Mouse (Mus musculus) neural tube, embryonic 13.5 days (tissue): ENCODE results near the gene Zglp1. TPM values are rescaled to one million over a fixed set of nuclear protein-coding genes. Genes with fewer than 3 reads are reported as not detected.
"Not testable (repeated sequence)": the region's sequence is repeated elsewhere in the genome, so short reads cannot be mapped to it uniquely, and the experiment has no call there.

Source experiments
- ATAC-seq: fragments of 200-750 bp; cut with Nextera tagmentation; 2 replicates; pipeline ENCODE4 v1.8.0; 2017; ENCODE audit warnings: low read depth, mild to moderate bottlenecking, moderate TSS enrichment, moderate library complexity
- H3K27ac ChIP-seq: fragments of 300-500 bp; sonication (generic); replicated peaks from 2 replicates; pipeline ENCODE4 v1.5.1; 2015; ENCODE audit warnings: moderate library complexity, mild to moderate bottlenecking, inconsistent platforms
- H3K27me3 ChIP-seq: fragments of 300-500 bp; sonication (generic); 2 replicates; pipeline ENCODE4 v1.6.1; 2015; ENCODE audit warnings: mild to moderate bottlenecking, inconsistent platforms
- H3K36me3 ChIP-seq: fragments of 300-500 bp; sonication (generic); 2 replicates; pipeline ENCODE4 v1.6.1; 2015; ENCODE audit warnings: mild to moderate bottlenecking, inconsistent platforms
- H3K4me1 ChIP-seq: fragments of 300-500 bp; sonication (generic); replicated peaks from 2 replicates; pipeline ENCODE4 v1.6.1; 2015; ENCODE audit warnings: inconsistent platforms
- H3K4me2 ChIP-seq: fragments of 300-500 bp; sonication (generic); 2 replicates; pipeline ENCODE4 v1.6.1; 2015; ENCODE audit warnings: inconsistent platforms, mild to moderate bottlenecking, moderate library complexity
- H3K4me3 ChIP-seq: fragments of 300-500 bp; sonication (generic); 2 replicates; pipeline ENCODE4 v1.5.1; 2015; ENCODE audit warnings: mild to moderate bottlenecking, inconsistent platforms
- H3K9ac ChIP-seq: fragments of 300-500 bp; sonication (generic); 2 replicates; pipeline ENCODE4 v1.6.1; 2015; ENCODE audit warnings: moderate library complexity, mild to moderate bottlenecking, inconsistent platforms
- H3K9me3 ChIP-seq: fragments of 300-500 bp; sonication (generic); 2 replicates; pipeline ENCODE4 v1.6.1; 2016; ENCODE audit warnings: inconsistent platforms
- WGBS: fragments of 180-500 bp; shearing (Covaris S2); methylation state at CpG from one replicate; pipeline ENCODE4 v1.1.7; 2015; 5-methylcytosine and 5-hydroxymethylcytosine counted together
- polyA plus RNA-seq: library from polyadenylated mRNA; unstranded; fragments of >200 nt; fragmentation: Nextera tagmentation; extraction: Ambion mirVana; gene quantifications from 2 replicates; pipeline ENCODE4 v1.2.1, GENCODE M21; 2015

The Zglp1 gene
- polyA plus RNA-seq, 1 experiment from 2014 or later = 1.4 TPM

- peaks cover 8% of the 10 kb centered on the region for H3K27me3 ChIP-seq
- no peak for ATAC-seq
- no peak overlapping the region for H3K9ac ChIP-seq
- H3K9me3 ChIP-seq = no peaks in the 10 kb centered on the region
- H3K4me3 ChIP-seq = no peak overlapping the region
- WGBS = 83% methylated on average over 3 of the region's 3 CpGs
- no peak overlapping the region for H3K27ac ChIP-seq
- no peak overlapping the region for H3K4me2 ChIP-seq
- no peaks in the 10 kb centered on the region for H3K36me3 ChIP-seq
- no peaks in the 10 kb centered on the region for H3K4me1 ChIP-seq
Observed at GRCm38 (mm10) chr9:21045235-21045634, 21.7 kb downstream of the Zglp1 start.

- peaks cover 12% of the 10 kb centered on the region for H3K27me3 ChIP-seq
- not testable (repeated sequence) for H3K9me3 ChIP-seq, H3K4me1 ChIP-seq, H3K36me3 ChIP-seq, H3K9ac ChIP-seq, H3K4me3 ChIP-seq, H3K27ac ChIP-seq, ATAC-seq, H3K4me2 ChIP-seq
- WGBS = 38% methylated on average over 1 of the region's 1 CpGs
Observed at GRCm38 (mm10) chr9:21044785-21045184, 22.1 kb downstream of the Zglp1 start.

- no peak overlapping the region for H3K4me3 ChIP-seq
- H3K4me2 ChIP-seq = no peak overlapping the region
- H3K27ac ChIP-seq = no peak overlapping the region
- H3K27me3 ChIP-seq = peaks cover 24% of the 10 kb centered on the region
- H3K9ac ChIP-seq = no peak overlapping the region
- no peaks in the 10 kb centered on the region for H3K36me3 ChIP-seq
- ATAC-seq = no peak
- WGBS = 83% methylated on average over 4 of the region's 4 CpGs
- no peaks in the 10 kb centered on the region for H3K9me3 ChIP-seq
- 0 out of 2 replicates have a peak, but pooled peaks cover 2% of the 10 kb centered on the region for H3K4me1 ChIP-seq
Observed at GRCm38 (mm10) chr9:21043563-21043962, 23.3 kb downstream of the Zglp1 start.

GRCm38 (mm10) chr9:21041308-21041707, 25.6 kb downstream of the Zglp1 start:
- Histone ChIP-seq H3K36me3 (no peaks in the 10 kb centered on the region), H3K27me3 (peaks cover 47% of the 10 kb centered on the region), H3K4me3 (no peak overlapping the region), H3K27ac (no peak overlapping the region), H3K4me2 (no peak overlapping the region), H3K4me1 (peaks cover 21% of the 10 kb centered on the region), H3K9me3 (no peaks in the 10 kb centered on the region), H3K9ac (no peak overlapping the region)
- WGBS = 47% methylated on average over 4 of the region's 4 CpGs
- ATAC-seq = no peak

GRCm38 (mm10) chr9:21039779-21040178, 27.1 kb downstream of the Zglp1 start:
- Histone ChIP-seq H3K27me3 (peaks cover 62% of the 10 kb centered on the region), H3K36me3 (no peaks in the 10 kb centered on the region)

GRCm38 (mm10) chr9:21037481-21037891, 29.4 kb downstream of the Zglp1 start:
- no peaks in the 10 kb centered on the region for H3K9me3 ChIP-seq
- no peak overlapping the region for H3K27ac ChIP-seq
- H3K4me1 ChIP-seq = peaks cover 47% of the 10 kb centered on the region
- H3K36me3 ChIP-seq = no peaks in the 10 kb centered on the region
- H3K9ac ChIP-seq = peak overlapping the region; percentile 70
- H3K27me3 ChIP-seq = peaks cover 84% of the 10 kb centered on the region
- 2% methylated on average over 31 of the region's 31 CpGs for WGBS
- peak overlapping the region; percentile 43 for H3K4me3 ChIP-seq
- H3K4me2 ChIP-seq = peak overlapping the region; percentile 66
- ATAC-seq = peak; percentile 62; the same call in 1 of the 2 replicates

More at GRCm38 (mm10) chr9:21039779-21040178, 27.1 kb downstream of the Zglp1 start:
- H3K4me1 ChIP-seq = peaks cover 28% of the 10 kb centered on the region
- H3K9ac ChIP-seq = no peak overlapping the region
- H3K27ac ChIP-seq = no peak overlapping the region
- H3K4me2 ChIP-seq = no peak overlapping the region
- 79% methylated on average over 3 of the region's 3 CpGs for WGBS
- no peaks in the 10 kb centered on the region for H3K9me3 ChIP-seq
- no peak overlapping the region for H3K4me3 ChIP-seq
- no peak for ATAC-seq

- peaks cover 92% of the 10 kb centered on the region for H3K27me3 ChIP-seq
- no peaks in the 10 kb centered on the region for H3K9me3 ChIP-seq
- H3K4me3 ChIP-seq = peak overlapping the region; percentile 43
- peak overlapping the region; percentile 70; the same call in 1 of the 2 replicates for H3K9ac ChIP-seq
- H3K27ac ChIP-seq = no peak overlapping the region
- peak overlapping the region; percentile 66 for H3K4me2 ChIP-seq
- peaks cover 55% of the 10 kb centered on the region for H3K4me1 ChIP-seq
- WGBS = under 1% methylated on average over 22 of the region's 22 CpGs
- H3K36me3 ChIP-seq = no peaks in the 10 kb centered on the region
- ATAC-seq = no peak
Observed at GRCm38 (mm10) chr9:21036666-21037065, 30.2 kb downstream of the Zglp1 start.

- peak overlapping the region; percentile 66 for H3K4me2 ChIP-seq
- H3K27ac ChIP-seq = no peak overlapping the region
- H3K4me1 ChIP-seq = peaks cover 60% of the 10 kb centered on the region
- H3K4me3 ChIP-seq = peak overlapping the region; percentile 43
- H3K9ac ChIP-seq = no peak overlapping the region
- no peaks in the 10 kb centered on the region for H3K9me3 ChIP-seq
- no peak for ATAC-seq
- WGBS = 7% methylated on average over 20 of the region's 20 CpGs
- no peaks in the 10 kb centered on the region for H3K36me3 ChIP-seq
- H3K27me3 ChIP-seq = peaks cover 98% of the 10 kb centered on the region
Observed at GRCm38 (mm10) chr9:21036161-21036560, 30.7 kb downstream of the Zglp1 start.

GRCm38 (mm10) chr9:21035586-21035985, 31.3 kb downstream of the Zglp1 start:
- H3K27ac ChIP-seq = no peak overlapping the region
- 12% methylated on average over 9 of the region's 9 CpGs for WGBS
- 0 out of 2 replicates have a peak overlapping the region, but pooled peaks have one; percentile 43 for H3K4me3 ChIP-seq
- peaks cover 64% of the 10 kb centered on the region for H3K4me1 ChIP-seq
- no peak overlapping the region for H3K9ac ChIP-seq
- no peaks in the 10 kb centered on the region for H3K9me3 ChIP-seq
- H3K4me2 ChIP-seq = 0 out of 2 replicates have a peak overlapping the region, but pooled peaks have one; percentile 13
- no peak for ATAC-seq
- no peaks in the 10 kb centered on the region for H3K36me3 ChIP-seq
- peaks cover 99% of the 10 kb centered on the region for H3K27me3 ChIP-seq

- H3K27me3 ChIP-seq = peaks cover 99% of the 10 kb centered on the region
- no peak for ATAC-seq
- no peak overlapping the region for H3K27ac ChIP-seq
- no peak overlapping the region for H3K9ac ChIP-seq
- H3K4me2 ChIP-seq = no peak overlapping the region
- WGBS = 4% methylated on average over 17 of the region's 17 CpGs
- peak overlapping the region; percentile 4; the same call in 1 of the 2 replicates for H3K4me3 ChIP-seq
- no peaks in the 10 kb centered on the region for H3K36me3 ChIP-seq
- no peaks in the 10 kb centered on the region for H3K9me3 ChIP-seq
- peaks cover 72% of the 10 kb centered on the region for H3K4me1 ChIP-seq
Observed at GRCm38 (mm10) chr9:21034481-21035085, 32.3 kb downstream of the Zglp1 start.

- Histone ChIP-seq H3K9ac (peak overlapping the region; percentile 47), H3K9me3 (no peaks in the 10 kb centered on the region), H3K27me3 (peaks cover 99% of the 10 kb centered on the region), H3K36me3 (no peaks in the 10 kb centered on the region), H3K4me3 (peak overlapping the region; percentile 43), H3K4me1 (peaks cover 74% of the 10 kb centered on the region), H3K4me2 (peak overlapping the region; percentile 75), H3K27ac (no peak overlapping the region)
- no peak for ATAC-seq
- WGBS = 1% methylated on average over 34 of the region's 34 CpGs
Observed at GRCm38 (mm10) chr9:21033136-21033535, 33.8 kb downstream of the Zglp1 start.

GRCm38 (mm10) chr9:21032491-21032890, 34.4 kb downstream of the Zglp1 start:
- peak overlapping the region; percentile 63; the same call in 1 of the 2 replicates for H3K9ac ChIP-seq
- H3K4me2 ChIP-seq = peak overlapping the region; percentile 75
- peaks cover 74% of the 10 kb centered on the region for H3K4me1 ChIP-seq
- no peaks in the 10 kb centered on the region for H3K36me3 ChIP-seq
- H3K27me3 ChIP-seq = peaks cover 99% of the 10 kb centered on the region
- no peak for ATAC-seq
- H3K27ac ChIP-seq = no peak overlapping the region
- no peaks in the 10 kb centered on the region for H3K9me3 ChIP-seq
- H3K4me3 ChIP-seq = peak overlapping the region; percentile 43
- WGBS = 3% methylated on average over 7 of the region's 7 CpGs
